In the genomic region with DNA sequence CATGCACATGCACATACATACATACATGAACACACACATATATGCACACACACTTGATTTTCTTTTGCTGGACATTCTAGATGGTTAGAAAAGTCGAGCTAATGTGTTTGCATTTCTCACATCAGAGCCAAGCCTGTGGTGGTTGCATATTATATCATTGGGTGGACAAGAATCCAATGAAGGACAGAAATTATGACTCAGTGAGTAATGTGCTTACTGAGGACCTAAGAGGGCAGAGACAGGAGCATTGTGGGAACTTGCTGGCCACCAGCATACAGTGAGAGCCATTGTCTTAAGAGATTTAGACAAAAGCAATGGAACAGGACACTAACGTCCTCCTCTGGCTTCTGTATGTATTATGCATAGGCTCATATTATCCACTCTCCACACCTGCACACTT, we compare ENCODE assay signal across 19 mouse cellular contexts.
"Had no signal": no experiment of that assay in that cellular context is flagged by ENCODE, and none has a peak within 500 bp of the region (broad histone marks: within the 10 kb centered on the region; RNA-seq: fewer than 3 reads in every experiment).

No protein-coding gene starts in this region.

- H3K9ac ChIP-seq: liver, embryonic 15.5 days; liver, postnatal 0 days; lung, embryonic 14.5 days; midbrain, embryonic 12.5 days; neural tube, embryonic 13.5 days; neural tube, embryonic 15.5 days had no signal

- H3K27me3 ChIP-seq: liver, embryonic 15.5 days; midbrain, embryonic 12.5 days; neural tube, embryonic 13.5 days; neural tube, embryonic 15.5 days had no signal

- H3K4me2 ChIP-seq: liver, embryonic 15.5 days; lung, embryonic 14.5 days; midbrain, embryonic 12.5 days; neural tube, embryonic 13.5 days; neural tube, embryonic 15.5 days had no signal

- H3K4me3 ChIP-seq: liver, embryonic 15.5 days; midbrain, embryonic 10.5 days; midbrain, embryonic 12.5 days; myocyte; neural tube, embryonic 13.5 days; neural tube, embryonic 15.5 days had no signal

- H3K9me3 ChIP-seq: liver, embryonic 15.5 days; midbrain, embryonic 10.5 days; midbrain, embryonic 12.5 days; neural tube, embryonic 13.5 days; neural tube, embryonic 15.5 days had no signal

- H3K36me3 ChIP-seq: liver, embryonic 15.5 days; midbrain, embryonic 10.5 days; midbrain, embryonic 12.5 days; neural tube, embryonic 13.5 days; neural tube, embryonic 15.5 days had no signal

- H3K27ac ChIP-seq: liver, embryonic 15.5 days; midbrain, embryonic 10.5 days; midbrain, embryonic 12.5 days; neural tube, embryonic 13.5 days; neural tube, embryonic 15.5 days had no signal

- ATAC-seq: midbrain, embryonic 16.5 days had no signal

- DNase-seq: liver, postnatal 0 days; lung, embryonic 14.5 days; lung, postnatal 10 days; lung, postnatal 4 days; midbrain, embryonic 14.5 days; right cerebral cortex, adult 18-20 months; right cerebral cortex, postnatal 25 days; right cerebral cortex, postnatal 4 days; spleen, adult 18-20 months; thymus, adult 18-20 months; thymus, postnatal 14 days; thymus, postnatal 36 days had no signal
